Mouse (Mus musculus) left cerebral cortex, adult 2 months (tissue): ENCODE data around the gene Tmem219. TPM values are rescaled to one million over a fixed set of nuclear protein-coding genes. Genes with fewer than 3 reads are reported as not detected.

Experiments
- DNase-seq, 2 experiments: peaks; one replicate each; pipeline ENCODE4 v3.0.0; 2021 to 2022; ENCODE audit warnings: low spot score in 2 of 2, mixed read lengths in 1 of 2; ENCODE audit errors: extremely low spot score in 1 of 2
- H3K27ac ChIP-seq: fragments of 200-600 bp; 2 replicates; pipeline ENCODE4 v1.8.1; 2022
- H3K4me3 ChIP-seq: fragments of 200-600 bp; 2 replicates; pipeline ENCODE4 v1.8.1; 2022
- CTCF ChIP-seq: fragments of 200-600 bp; IDR thresholded peaks from 2 replicates; pipeline ENCODE4 v1.8.1; 2022; ENCODE audit warnings: antibody characterized with exemption, mild to moderate bottlenecking, moderate library complexity
- intact Hi-C: fragments of 180-260 bp; cut with DNase I; formaldehyde crosslinking; loops from one replicate; pipeline ENCODE4 v1.15.1; 2025
- total RNA-seq, 2 experiments: library from RNA; stranded (reverse); gene quantifications; 2 replicates each; pipeline ENCODE4 v1.2.3; 2021

The Tmem219 gene
- total RNA-seq, 2 experiments from 2014 or later: 17.3 to 22.0 TPM

GRCm38 (mm10) chr7:126884286-126885164, 38.2 kb downstream of the Tmem219 start, which contains the start of gene Taok2:
Gene Taok2, minus strand, starts transcription at chr7:126884703.
- no peak; the same call in 1 of the 2 replicates for TF ChIP-seq CTCF
- H3K4me3 ChIP-seq: peak within 1 kb of the TSS; percentile 92
- intact Hi-C loops: loop anchor here (2.0 to 5.0 kb wide), 4 partner anchors 43 to 218 kb away; partner anchors contain the start of genes Asphd1, Kctd13 and Maz
- H3K27ac ChIP-seq: peak within 1 kb of the TSS; percentile 79
- peak; percentile 98 to 99 for DNase-seq

GRCm38 (mm10) chr7:126883731-126884181, 39.0 kb downstream of the Tmem219 start:
- no peak for TF ChIP-seq CTCF
- Histone ChIP-seq H3K4me3 (peak overlapping the region; percentile 92), H3K27ac (peak overlapping the region; percentile 79)
- no peak for DNase-seq
- intact Hi-C loops: loop anchor here (2.0 to 5.0 kb wide), 4 partner anchors 44 to 219 kb away; partner anchors contain the start of genes Asphd1, Kctd13 and Maz

DNA sequence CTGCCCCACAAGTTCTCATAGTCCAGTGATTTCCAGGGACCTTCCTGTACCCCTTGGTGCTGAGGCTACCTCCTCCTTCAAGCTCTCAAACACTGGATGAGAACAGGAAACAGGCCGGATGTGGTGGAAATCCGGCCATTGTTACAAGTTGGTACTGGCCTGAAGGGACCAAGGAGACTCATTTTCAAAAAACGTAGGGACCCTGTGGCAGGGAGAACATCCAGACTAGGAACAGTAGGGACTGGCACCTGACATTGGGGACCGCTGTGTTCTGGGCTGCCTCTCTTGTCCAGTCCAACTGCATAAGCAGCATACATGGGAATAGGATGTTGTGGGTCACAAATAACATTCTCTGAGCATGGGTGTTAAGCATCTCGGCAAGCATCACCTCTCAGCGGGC, 41.7 kb downstream of the Tmem219 start:
- peak overlapping the region; percentile 92; the same call in 1 of the 2 replicates for H3K4me3 ChIP-seq
- intact Hi-C loops: loop anchor here (5.0 kb wide), 3 partner anchors 46 to 221 kb away; partner anchors contain the start of genes Kctd13 and Maz
- DNase-seq: no peak
- H3K27ac ChIP-seq: peak overlapping the region; percentile 48; the same call in 1 of the 2 replicates
- TF ChIP-seq CTCF: no peak

GRCm38 (mm10) chr7:126877239-126877638, 45.5 kb downstream of the Tmem219 start:
- intact Hi-C loops: no loop called here
- no peak for DNase-seq
- Histone ChIP-seq H3K4me3 (no peak overlapping the region), H3K27ac (no peak overlapping the region)
- TF ChIP-seq CTCF: no peak

DNA sequence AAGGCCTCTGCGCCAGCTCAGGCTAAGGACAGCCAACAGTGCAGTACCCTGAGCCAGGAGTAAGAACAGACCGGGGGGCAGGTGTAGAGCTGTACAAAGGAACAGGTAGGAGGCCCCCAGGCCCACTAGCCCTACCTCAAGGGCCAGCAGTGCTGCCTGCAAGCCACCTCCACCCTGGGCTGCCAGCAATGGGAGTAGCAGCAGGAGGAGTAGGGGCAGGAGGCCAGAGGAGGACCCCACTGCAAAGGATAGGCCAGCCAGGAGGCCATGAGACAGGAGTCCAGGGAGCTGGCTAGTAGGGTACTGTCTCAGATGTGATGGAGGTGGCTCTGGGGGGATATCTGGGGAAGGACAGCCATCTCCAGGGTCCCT, 52.2 kb downstream of the Tmem219 start:
- Histone ChIP-seq H3K27ac (no peak overlapping the region), H3K4me3 (no peak overlapping the region)
- no peak for DNase-seq
- TF ChIP-seq CTCF: no peak
- intact Hi-C loops: no loop called here

- no peak for TF ChIP-seq CTCF
- Histone ChIP-seq H3K4me3 (no peak overlapping the region), H3K27ac (no peak overlapping the region)
- no peak for DNase-seq
- intact Hi-C loops: no loop called here
Observed at GRCm38 (mm10) chr7:126869780-126870519, 52.8 kb downstream of the Tmem219 start.

- intact Hi-C loops: no loop called here
- TF ChIP-seq CTCF: no peak
Observed at GRCm38 (mm10) chr7:126868003-126868402, 54.7 kb downstream of the Tmem219 start.

GRCm38 (mm10) chr7:126867534-126867933, 55.2 kb downstream of the Tmem219 start:
- TF ChIP-seq CTCF: no peak

More at GRCm38 (mm10) chr7:126868003-126868402, 54.7 kb downstream of the Tmem219 start:
- H3K4me3 ChIP-seq: no peak overlapping the region
- H3K27ac ChIP-seq: no peak overlapping the region
- DNase-seq: no peak

DNA sequence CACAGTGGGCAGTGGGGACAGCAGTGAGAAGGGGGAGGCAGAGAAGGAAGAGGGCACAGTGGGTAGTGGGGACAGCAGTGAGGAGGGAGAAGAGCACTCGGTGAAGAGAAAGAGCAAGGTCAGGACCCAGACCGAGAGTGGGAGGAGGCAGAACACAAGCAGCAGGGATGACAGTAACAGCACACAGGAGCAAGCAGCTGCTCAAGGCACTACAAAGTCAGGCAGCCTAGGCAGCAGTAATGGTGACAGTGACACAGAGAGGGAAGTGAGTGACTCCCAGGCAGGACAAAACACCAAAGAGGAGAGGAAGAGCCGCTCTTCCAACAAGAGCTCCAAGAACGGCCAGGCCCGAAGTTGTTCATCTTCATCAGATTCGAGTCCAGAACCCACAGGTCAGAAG, 58.9 kb downstream of the Tmem219 start:
- no peak for TF ChIP-seq CTCF
- H3K4me3 ChIP-seq: no peak overlapping the region
- no peak overlapping the region for H3K27ac ChIP-seq

More at GRCm38 (mm10) chr7:126867534-126867933, 55.2 kb downstream of the Tmem219 start:
- intact Hi-C loops: no loop called here
- Histone ChIP-seq H3K4me3 (no peak overlapping the region), H3K27ac (no peak overlapping the region)
- DNase-seq: no peak

GRCm38 (mm10) chr7:126862147-126862784, 60.5 kb downstream of the Tmem219 start, which contains the start of gene Ino80e:
Gene Ino80e, minus strand, starts transcription at chr7:126862377.
- Histone ChIP-seq H3K27ac (peak within 1 kb of the TSS; percentile 94), H3K4me3 (peak within 1 kb of the TSS; percentile 92)
- intact Hi-C loops: no loop called here
- peak; percentile 92 to 93 for DNase-seq
- TF ChIP-seq CTCF: no peak

More for the DNA sequence above, 58.9 kb downstream of the Tmem219 start:
- DNase-seq: no peak
- intact Hi-C loops: no loop called here

- no peak for TF ChIP-seq CTCF
- intact Hi-C loops: no loop called here
- peak within 1 kb of the TSS; percentile 92 for H3K4me3 ChIP-seq
- peak; percentile 93 to 95 for DNase-seq
- H3K27ac ChIP-seq: peak within 1 kb of the TSS; percentile 94
Observed at GRCm38 (mm10) chr7:126861429-126862130, 61.1 kb downstream of the Tmem219 start, which contains the start of gene Hirip3. Gene Hirip3, plus strand, starts transcription at chr7:126861972.
